Mouse (Mus musculus) spleen, adult 12 weeks (tissue): Measurements from ENCODE around the gene Ogfr.

Source experiments
- DNase-seq: peaks from one replicate; pipeline ENCODE4 v3.0.0; 2022; ENCODE audit warnings: low spot score

Ogfr gene

DNA sequence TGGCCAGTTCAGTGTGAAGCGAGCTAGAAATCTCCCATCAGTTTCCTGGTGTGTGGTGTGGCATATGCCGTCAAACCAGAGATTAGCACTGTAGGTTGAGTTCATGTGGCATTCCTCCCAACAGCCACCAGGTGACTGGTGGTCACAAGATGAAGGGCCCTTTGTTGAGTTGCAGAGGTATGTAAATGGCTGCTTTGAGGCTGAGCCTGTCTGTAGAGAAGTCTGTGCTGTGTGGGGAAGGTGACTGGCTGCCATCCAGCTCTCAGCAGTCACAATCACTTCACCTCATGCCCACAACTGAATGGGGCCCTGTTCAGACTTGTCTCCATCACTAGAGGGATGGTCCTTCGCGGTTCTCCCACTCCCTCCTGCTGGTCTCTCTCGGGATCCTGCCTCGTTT lies 15.7 kb downstream of the Ogfr start:
- no peak for DNase-seq

DNA sequence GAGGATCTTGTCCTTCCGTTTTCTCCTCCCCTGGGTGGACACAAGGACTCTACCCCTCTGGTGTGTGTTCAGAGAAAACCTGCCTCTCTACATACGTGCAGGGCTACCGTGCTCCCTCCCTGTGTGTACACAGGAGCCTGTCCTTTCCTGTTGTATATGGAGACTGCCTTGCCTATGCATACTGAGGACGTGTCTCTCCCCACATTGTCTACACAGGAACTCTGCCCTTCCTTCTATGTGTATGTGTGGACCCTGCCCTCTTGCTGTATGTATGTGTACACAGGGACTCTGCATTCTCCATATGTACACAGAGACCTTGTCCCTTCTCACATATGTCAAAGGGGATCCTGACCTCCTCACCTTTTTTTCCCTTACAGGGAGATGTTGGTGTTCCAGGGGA lies 21.2 kb downstream of the Ogfr start:
- DNase-seq: no peak

DNA sequence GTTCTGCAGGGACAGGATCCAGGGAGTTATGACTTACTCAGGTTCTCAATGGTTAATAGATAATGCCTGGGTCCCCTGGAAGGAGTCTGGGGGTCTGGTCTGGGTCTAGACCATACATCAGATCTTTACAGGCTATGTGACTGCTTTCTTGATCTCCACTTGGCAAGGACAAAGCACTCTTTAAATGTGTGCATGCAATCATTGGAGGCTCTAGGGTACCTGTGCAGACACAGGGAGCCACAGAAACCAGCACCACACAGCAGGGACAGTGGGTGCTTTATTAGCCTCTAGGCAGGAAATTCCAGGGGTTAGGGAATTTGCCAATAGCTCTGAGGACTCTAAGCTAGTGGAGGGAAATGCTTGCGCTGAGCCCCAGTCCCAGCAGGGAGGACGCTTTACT lies 22.8 kb downstream of the Ogfr start:
- no peak for DNase-seq

DNA sequence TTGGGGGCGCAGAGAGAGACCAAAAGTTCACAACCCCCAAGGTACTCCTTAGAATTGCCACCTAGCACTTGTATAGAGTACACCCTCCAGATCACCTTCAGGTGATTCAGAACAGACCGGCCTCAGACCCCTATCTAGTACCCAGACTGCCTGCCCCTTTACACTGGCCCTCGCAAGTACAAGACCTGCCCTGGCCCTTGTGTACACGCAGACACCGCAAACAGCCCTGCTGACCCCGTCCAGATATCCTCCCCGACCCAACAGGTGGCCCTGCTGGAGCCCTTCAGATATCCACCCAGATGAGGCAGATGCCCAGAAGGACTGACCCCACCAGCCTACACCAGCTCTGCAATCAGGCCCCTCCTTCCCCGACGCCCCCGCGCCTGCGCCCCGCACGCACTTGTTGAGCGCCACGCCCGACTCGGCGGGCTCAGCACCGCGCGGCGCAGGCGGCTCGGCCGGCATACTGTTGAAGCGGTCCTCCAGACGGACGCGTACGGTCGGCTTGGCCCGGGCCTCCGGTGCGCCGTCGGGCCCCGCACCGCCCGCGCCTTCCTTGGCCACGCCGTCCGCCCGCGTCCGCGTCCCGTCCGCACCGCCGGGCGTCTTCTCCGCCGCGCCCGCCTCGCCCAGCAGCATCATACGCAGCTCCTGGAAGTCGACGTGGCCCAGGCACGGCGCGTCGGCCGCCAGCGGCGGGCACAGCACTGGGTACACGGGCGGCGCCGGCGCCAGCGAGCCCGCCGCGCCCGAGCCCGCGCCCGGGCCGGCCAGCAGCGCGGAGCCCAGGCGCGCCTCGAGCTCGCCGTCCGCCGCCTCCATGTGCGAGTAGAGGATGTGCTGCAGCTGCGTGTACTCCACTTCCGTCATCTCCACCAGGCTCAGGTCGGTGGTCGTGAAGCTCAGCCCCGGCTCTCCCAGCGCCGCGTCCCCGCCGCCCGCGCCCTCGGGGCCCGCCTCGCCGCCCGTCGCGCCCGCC lies 52.8 kb downstream of the Ogfr start:
- DNase-seq: no peak

DNA sequence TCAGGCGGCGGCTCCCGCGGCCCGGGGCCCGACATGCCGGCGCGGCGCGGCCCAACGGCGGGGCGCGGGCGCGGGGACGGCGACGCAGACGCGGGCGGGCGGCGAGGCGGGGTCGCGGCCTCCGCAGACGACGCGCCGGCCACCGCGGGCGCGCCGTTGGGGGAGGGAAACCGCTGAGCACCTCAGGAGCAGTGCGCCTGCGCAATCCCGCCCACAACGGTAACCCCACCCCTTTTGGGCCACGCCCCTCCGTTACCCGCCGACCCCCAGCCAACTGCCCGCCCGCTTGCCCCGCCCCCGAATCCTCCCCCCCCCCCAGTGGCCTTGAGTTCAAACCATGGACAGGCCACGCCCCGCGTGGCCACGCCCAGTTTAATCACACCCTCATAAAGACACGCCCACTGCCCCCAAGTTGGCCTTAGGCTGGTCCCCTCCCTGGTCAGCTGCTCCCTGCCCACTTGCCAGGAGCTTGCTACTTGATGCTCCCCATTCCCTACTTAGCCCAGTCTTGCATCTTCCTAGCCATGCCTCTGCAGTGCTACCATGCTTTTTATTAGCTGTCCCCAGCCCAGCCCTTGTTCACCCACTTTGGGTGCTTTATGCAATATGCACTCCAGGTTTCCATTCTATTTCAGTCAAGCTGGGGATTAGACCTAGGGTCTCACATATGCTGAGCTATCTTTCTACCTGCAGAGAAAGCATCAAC lies 53.7 kb downstream of the Ogfr start, which contains the start of gene Tcfl5:
Gene Tcfl5, minus strand, starts transcription at position 154 of the 706 bp plus-strand sequence.
- no peak for DNase-seq

DNA sequence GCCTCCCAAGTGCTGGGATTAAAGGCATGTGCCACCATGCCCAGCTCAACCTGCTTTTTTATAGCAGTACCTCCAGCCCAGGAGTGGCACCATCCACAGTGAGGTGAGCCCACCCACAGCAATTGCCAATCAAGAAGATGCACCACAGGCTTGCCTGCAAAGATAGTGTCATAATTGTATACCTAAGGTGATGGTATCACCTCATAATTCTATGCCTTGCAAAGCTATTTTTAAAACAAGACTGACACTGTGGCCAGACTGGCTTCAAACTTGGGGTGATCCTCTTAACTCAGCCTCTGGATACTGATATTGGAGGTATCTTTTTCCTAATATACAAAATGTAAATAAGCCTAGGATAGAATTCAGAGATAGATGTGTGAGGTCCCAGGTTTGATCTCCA lies 54.6 kb downstream of the Ogfr start:
- no peak for DNase-seq
